Mouse (Mus musculus) splenic B cell, adult 2 months (primary cell): ENCODE results near the gene Hmg20b.
A peak's percentile ranks its signal among the peaks of the same experiment; 100 is the strongest.

ENCODE experiments used
- DNase-seq: peaks from one replicate; pipeline ENCODE4 v3.0.0-alpha.2; 2011; ENCODE audit warnings: low read depth, low spot score
- H3K27me3 ChIP-seq: 2 replicates; pipeline ENCODE4 v1.6.1; 2012; ENCODE audit warnings: mild to moderate bottlenecking, low read length, moderate library complexity, mixed read lengths; ENCODE audit not compliant: control insufficient read depth, poor library complexity, insufficient read depth, severe bottlenecking
- H3K36me3 ChIP-seq: 2 replicates; pipeline ENCODE4 v1.6.1; 2012; ENCODE audit warnings: mild to moderate bottlenecking, low read length, moderate library complexity, mixed read lengths; ENCODE audit not compliant: control insufficient read depth, poor library complexity, insufficient read depth, severe bottlenecking

The Hmg20b gene

DNA sequence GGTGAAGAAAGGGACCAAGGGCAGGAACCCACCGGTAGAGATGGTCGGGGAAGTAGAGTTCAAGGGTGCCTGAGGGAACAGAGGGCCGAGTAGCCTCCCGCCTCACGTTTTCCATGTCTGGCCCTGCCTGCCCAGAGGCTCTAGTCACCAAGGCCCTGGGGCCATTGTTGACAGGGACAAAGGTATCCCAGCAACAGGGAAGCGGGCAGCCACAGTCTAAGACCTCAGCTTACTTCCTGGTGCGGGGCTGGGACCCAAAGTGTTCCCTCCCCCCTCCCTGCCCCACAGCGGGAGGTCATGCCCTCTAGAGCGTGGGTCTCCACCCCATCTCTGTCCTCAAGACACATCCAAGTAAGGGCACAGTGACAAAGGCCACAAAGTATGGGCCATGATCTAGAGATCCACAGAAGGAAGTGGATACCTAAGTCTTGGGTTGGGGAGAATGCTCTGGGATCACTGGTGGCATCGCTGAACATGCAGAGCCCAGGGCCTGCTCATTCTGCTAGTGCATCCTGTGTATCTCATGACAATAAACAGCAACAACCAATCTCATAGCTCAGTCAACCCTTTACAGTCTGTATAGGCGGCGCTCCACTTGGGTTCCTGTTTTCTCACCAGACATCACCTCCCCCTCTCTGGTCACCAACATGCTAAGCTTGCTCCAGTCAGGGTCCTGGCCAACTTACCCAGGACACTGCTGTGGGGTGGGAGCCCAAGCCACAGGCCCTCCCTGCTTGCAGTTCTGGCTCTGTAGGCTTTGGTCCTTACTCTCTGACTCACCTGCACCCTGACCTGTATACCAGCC, 15.6 kb upstream of the Hmg20b start, which contains the start of gene 4930404N11Rik:
Gene 4930404N11Rik, minus strand, starts transcription at position 145 of the 805 bp plus-strand sequence.
- DNase-seq: no peak
- no peaks in the 10 kb centered on the region for H3K27me3 ChIP-seq
- H3K36me3 ChIP-seq: peaks cover 7% of the 10 kb centered on the region

GRCm38 (mm10) chr10:81365073-81365472, 14.8 kb upstream of the Hmg20b start:
- no peaks in the 10 kb centered on the region for H3K27me3 ChIP-seq

GRCm38 (mm10) chr10:81364666-81365065, 14.4 kb upstream of the Hmg20b start:
- DNase-seq: no peak
- no peaks in the 10 kb centered on the region for H3K27me3 ChIP-seq
- peaks cover 7% of the 10 kb centered on the region for H3K36me3 ChIP-seq

More at GRCm38 (mm10) chr10:81365073-81365472, 14.8 kb upstream of the Hmg20b start:
- no peak for DNase-seq
- peaks cover 7% of the 10 kb centered on the region for H3K36me3 ChIP-seq

DNA sequence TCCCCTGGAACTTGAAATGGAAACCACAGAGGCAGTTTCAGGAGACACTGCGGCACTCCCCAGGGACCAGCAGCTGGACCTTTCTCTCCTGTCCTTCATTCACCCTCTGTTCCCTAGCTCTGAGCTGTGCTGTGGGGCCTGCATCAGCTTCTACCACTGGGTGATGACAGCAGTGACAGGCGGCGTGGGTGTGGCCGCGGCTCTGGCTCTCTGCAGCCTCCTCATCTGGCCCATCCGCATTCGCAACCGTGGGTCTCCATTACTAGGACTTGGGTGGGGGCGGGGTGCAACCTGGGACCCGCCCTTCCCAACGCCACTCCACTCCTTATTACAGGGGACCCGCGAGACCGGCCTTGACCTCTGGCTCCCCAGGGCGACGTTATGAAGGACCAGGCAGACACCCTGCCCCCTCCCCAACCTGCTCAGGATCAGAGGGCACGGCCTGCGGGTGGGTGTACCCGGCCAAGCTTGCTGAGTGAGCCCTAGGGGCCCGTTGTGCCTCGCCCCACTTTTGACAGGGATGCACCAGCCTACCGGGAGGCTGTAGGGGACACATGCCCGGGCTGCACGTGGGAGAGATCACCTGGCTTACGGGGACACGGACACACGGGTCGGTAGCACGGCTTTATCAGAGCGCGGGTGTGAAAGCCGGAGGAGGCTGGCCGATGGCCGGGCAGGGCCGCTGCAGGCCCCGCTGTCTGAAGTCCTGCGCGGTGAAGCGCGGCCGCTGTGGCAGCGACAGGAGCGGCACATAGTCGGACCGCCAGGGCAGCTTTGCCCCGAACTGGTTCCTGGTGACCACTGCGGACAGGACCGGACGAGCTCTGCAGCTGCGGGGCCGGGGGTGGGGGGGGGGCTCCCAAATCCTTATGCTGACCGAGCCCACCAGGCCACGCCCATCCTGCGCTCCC, 13.4 kb upstream of the Hmg20b start:
- H3K36me3 ChIP-seq: peaks cover 7% of the 10 kb centered on the region
- DNase-seq: no peak
- no peaks in the 10 kb centered on the region for H3K27me3 ChIP-seq

- no peak for DNase-seq
- H3K36me3 ChIP-seq: peaks cover 5% of the 10 kb centered on the region
- no peaks in the 10 kb centered on the region for H3K27me3 ChIP-seq
These were observed 12.2 kb upstream of the Hmg20b start for GRCm38 (mm10) chr10:81362336-81362949.

DNA sequence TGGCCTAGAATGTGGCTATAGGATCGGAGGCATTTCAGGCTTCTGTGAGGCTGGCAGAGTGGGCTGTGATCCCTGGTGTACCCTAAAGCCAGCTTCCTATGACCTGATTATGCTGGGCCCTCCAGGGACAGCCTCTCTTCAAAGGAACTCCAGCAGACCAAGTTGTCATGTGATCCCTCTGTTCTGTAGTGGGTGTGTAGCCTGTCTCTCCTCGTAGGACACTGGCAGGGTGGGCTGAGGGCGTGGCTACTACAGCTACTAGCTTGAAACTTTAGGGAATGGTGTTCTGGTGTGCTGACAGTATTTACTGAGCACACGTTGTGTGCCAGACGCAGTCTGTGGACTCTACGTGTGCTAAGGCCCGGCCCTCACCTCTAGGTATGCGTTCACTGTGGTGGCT, 10.4 kb upstream of the Hmg20b start:
- DNase-seq: no peak

GRCm38 (mm10) chr10:81358841-81359240, 8.6 kb upstream of the Hmg20b start:
- peak; percentile 35 for DNase-seq
- H3K36me3 ChIP-seq: no peaks in the 10 kb centered on the region

More for the DNA sequence above, 10.4 kb upstream of the Hmg20b start:
- Histone ChIP-seq H3K27me3 (no peaks in the 10 kb centered on the region), H3K36me3 (no peaks in the 10 kb centered on the region)

DNA sequence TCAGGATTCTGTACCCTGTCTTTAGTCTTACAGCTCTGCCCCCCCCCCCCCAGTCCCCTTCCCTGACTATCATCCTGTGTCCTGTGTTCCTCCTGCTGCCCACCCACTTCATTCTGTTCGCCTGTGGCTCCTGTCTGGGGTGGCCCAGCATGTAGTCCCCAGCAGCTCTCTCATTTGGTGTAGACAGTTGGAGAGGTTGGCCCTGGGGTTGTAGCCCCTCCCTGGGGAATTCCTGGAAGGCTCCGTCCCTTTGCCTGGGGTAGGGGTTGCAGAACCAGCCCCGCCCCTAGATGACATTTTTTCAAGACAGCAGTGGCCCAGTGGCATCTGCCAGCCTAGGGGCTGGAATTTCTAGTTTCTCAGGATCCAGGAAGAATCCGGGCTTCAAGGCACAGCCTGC, 7.9 kb upstream of the Hmg20b start:
- DNase-seq: no peak
- H3K27me3 ChIP-seq: no peaks in the 10 kb centered on the region

More at GRCm38 (mm10) chr10:81358841-81359240, 8.6 kb upstream of the Hmg20b start:
- H3K27me3 ChIP-seq: no peaks in the 10 kb centered on the region

DNA sequence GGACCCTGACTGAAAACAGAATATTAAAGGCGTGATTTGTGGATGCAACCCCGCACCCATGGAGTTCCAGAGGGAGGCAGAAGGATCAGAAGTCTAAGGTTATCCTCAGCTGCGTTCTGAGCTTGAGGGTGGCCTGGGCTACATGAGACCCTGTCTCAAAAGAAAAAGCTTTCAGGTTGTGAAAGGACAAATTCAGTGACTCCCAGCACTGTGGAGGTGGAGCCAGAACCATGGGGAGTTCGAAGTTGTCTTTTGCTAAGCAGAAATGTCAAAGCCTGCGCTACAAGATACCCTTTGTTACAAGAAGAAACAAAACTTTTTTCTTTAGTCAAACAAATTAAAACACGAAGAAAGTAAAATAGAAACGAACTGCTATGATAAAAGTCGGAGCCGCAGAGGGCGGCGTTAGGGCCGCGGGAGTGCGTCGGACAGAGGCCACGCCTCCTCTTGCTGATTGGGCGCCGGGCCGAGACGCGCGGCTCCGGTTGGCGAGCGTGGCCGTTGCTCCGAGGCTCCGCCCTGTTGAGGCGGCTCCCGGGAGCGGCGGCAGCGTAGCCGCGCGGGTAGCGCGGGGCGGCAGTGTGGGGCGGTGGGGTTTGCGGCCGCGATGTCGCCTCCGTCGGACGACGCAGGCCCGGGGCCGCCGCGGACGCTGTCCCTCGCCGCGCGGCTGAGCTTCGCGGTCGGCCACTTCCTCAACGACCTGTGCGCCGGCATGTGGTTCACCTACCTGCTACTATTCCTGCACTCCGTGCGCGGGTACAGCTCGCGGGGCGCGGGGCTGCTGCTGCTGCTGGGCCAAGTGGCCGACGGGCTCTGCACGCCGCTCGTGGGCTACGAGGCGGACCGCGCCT, 6.9 kb upstream of the Hmg20b start, which contains the start of gene Mfsd12:
Gene Mfsd12, plus strand, starts transcription at position 501 of the 854 bp plus-strand sequence.
- peak; percentile 91 for DNase-seq
- no peaks in the 10 kb centered on the region for H3K27me3 ChIP-seq
- no peaks in the 10 kb centered on the region for H3K36me3 ChIP-seq

More for the DNA sequence above, 7.9 kb upstream of the Hmg20b start:
- no peaks in the 10 kb centered on the region for H3K36me3 ChIP-seq

- Histone ChIP-seq H3K36me3 (no peaks in the 10 kb centered on the region), H3K27me3 (no peaks in the 10 kb centered on the region)
- DNase-seq: peak; percentile 80
These were observed 6.2 kb upstream of the Hmg20b start for GRCm38 (mm10) chr10:81356352-81356990.

GRCm38 (mm10) chr10:81355533-81355932, 5.3 kb upstream of the Hmg20b start:
- H3K27me3 ChIP-seq: no peaks in the 10 kb centered on the region

DNA sequence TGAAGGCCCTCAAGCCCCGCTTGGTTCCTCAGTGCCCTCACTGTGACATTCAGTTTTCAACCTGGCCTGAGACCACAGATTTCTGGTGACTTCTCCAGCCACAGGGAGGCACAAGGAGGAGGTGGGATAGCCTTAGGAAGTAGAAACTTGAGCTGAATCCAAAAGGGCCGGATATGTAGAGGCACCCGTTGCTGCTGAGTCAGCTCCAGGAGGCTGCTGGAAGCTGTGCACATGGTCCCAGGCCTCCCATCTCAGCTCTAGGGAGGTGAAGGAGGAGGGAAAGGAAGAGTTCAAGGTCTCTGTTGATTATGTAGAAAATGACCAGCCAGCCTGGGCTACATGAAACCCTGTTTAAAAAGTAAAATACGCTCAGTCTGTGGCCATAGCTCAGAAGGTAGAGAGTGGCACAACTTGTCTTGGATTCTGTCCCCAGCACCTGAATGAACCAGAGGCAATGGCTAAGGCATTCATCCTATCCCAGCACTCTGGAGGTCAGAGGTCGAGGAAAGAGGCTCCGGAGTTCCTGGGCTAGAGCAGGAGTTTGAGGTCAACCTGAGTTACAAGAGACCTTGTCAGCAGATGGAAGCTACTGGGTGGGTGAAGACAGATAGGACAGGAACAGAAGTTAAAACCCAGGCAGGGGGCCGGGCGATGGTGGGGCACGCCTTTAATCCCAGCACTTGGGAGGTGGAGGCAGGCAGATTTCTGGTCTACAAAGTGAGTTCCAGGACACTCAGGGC, 4.6 kb upstream of the Hmg20b start:
- no peak for DNase-seq
- Histone ChIP-seq H3K27me3 (no peaks in the 10 kb centered on the region), H3K36me3 (no peaks in the 10 kb centered on the region)

More at GRCm38 (mm10) chr10:81355533-81355932, 5.3 kb upstream of the Hmg20b start:
- no peak for DNase-seq
- no peaks in the 10 kb centered on the region for H3K36me3 ChIP-seq
